Mouse (Mus musculus): ENCODE measurements around the gene Pgpep1l. TPM values are rescaled to one million over a fixed set of nuclear protein-coding genes. Genes with fewer than 3 reads are reported as not detected.

The Pgpep1l gene
- polyA plus RNA-seq, 1 experiment: 0.79 TPM

- no peak overlapping the region for H3K27ac ChIP-seq (ENCODE audit: insufficient read depth, low read length)
- H3K4me1 ChIP-seq (ENCODE audit: control insufficient read depth, insufficient read depth, low read length): no peaks in the 10 kb centered on the region
- no peak for TF ChIP-seq CTCF (IDR thresholded peaks at IDR 0.05; ENCODE audit: extremely low read depth, insufficient read depth, low read length)
- TF ChIP-seq POLR2A (IDR thresholded peaks at IDR 0.05; ENCODE audit: extremely low read depth, insufficient read depth, low read length): no peak
- H3K4me3 ChIP-seq (ENCODE audit: insufficient read depth, low read length): no peak overlapping the region
These were observed 53.6 kb downstream of the Pgpep1l start for GRCm38 (mm10) chr7:68210417-68210816.

GRCm38 (mm10) chr7:68209039-68209438, 55.0 kb downstream of the Pgpep1l start:
- H3K4me3 ChIP-seq (ENCODE audit: insufficient read depth, low read length): no peak overlapping the region
- no peaks in the 10 kb centered on the region for H3K4me1 ChIP-seq (ENCODE audit: control insufficient read depth, insufficient read depth, low read length)
- no peak overlapping the region for H3K27ac ChIP-seq (ENCODE audit: insufficient read depth, low read length)
- TF ChIP-seq CTCF (IDR thresholded peaks at IDR 0.05; ENCODE audit: extremely low read depth, insufficient read depth, low read length): no peak
- no peak for TF ChIP-seq POLR2A (IDR thresholded peaks at IDR 0.05; ENCODE audit: extremely low read depth, insufficient read depth, low read length)

GRCm38 (mm10) chr7:68205776-68206427, 58.1 kb downstream of the Pgpep1l start:
- Histone ChIP-seq H3K27ac (ENCODE audit: insufficient read depth, low read length) (no peak overlapping the region), H3K4me1 (ENCODE audit: control insufficient read depth, insufficient read depth, low read length) (no peaks in the 10 kb centered on the region), H3K4me3 (ENCODE audit: insufficient read depth, low read length) (no peak overlapping the region)
- no peak for TF ChIP-seq POLR2A (IDR thresholded peaks at IDR 0.05; ENCODE audit: extremely low read depth, insufficient read depth, low read length)
- TF ChIP-seq CTCF (IDR thresholded peaks at IDR 0.05; ENCODE audit: extremely low read depth, insufficient read depth, low read length): no peak

- Histone ChIP-seq H3K4me1 (ENCODE audit: control insufficient read depth, insufficient read depth, low read length) (no peaks in the 10 kb centered on the region; the same call in 1 of the 2 replicates), H3K4me3 (ENCODE audit: insufficient read depth, low read length) (no peak overlapping the region), H3K27ac (ENCODE audit: insufficient read depth, low read length) (no peak overlapping the region)
- no peak for TF ChIP-seq CTCF (IDR thresholded peaks at IDR 0.05; ENCODE audit: extremely low read depth, insufficient read depth, low read length)
- no peak for TF ChIP-seq POLR2A (IDR thresholded peaks at IDR 0.05; ENCODE audit: extremely low read depth, insufficient read depth, low read length)
These were observed 64.4 kb downstream of the Pgpep1l start for GRCm38 (mm10) chr7:68199609-68200008.

- H3K4me1 ChIP-seq (ENCODE audit: control insufficient read depth, insufficient read depth, low read length): no peaks in the 10 kb centered on the region; the same call in 1 of the 2 replicates
- TF ChIP-seq CTCF (IDR thresholded peaks at IDR 0.05; ENCODE audit: extremely low read depth, insufficient read depth, low read length) (no peak), POLR2A (IDR thresholded peaks at IDR 0.05; ENCODE audit: extremely low read depth, insufficient read depth, low read length) (no peak)
These were observed 69.9 kb downstream of the Pgpep1l start for GRCm38 (mm10) chr7:68193958-68194695.

GRCm38 (mm10) chr7:68189691-68190456, 74.2 kb downstream of the Pgpep1l start:
- TF ChIP-seq POLR2A (IDR thresholded peaks at IDR 0.05; ENCODE audit: extremely low read depth, insufficient read depth, low read length): no peak
- no peak for TF ChIP-seq CTCF (IDR thresholded peaks at IDR 0.05; ENCODE audit: extremely low read depth, insufficient read depth, low read length)
- Histone ChIP-seq H3K27ac (ENCODE audit: insufficient read depth, low read length) (no peak overlapping the region), H3K4me3 (ENCODE audit: insufficient read depth, low read length) (no peak overlapping the region), H3K4me1 (ENCODE audit: control insufficient read depth, insufficient read depth, low read length) (no peaks in the 10 kb centered on the region)

More at GRCm38 (mm10) chr7:68193958-68194695, 69.9 kb downstream of the Pgpep1l start:
- Histone ChIP-seq H3K4me3 (ENCODE audit: insufficient read depth, low read length) (no peak overlapping the region), H3K27ac (ENCODE audit: insufficient read depth, low read length) (no peak overlapping the region)

GRCm38 (mm10) chr7:68189211-68189610, 74.8 kb downstream of the Pgpep1l start:
- Histone ChIP-seq H3K4me1 (ENCODE audit: control insufficient read depth, insufficient read depth, low read length) (no peaks in the 10 kb centered on the region), H3K27ac (ENCODE audit: insufficient read depth, low read length) (no peak overlapping the region), H3K4me3 (ENCODE audit: insufficient read depth, low read length) (no peak overlapping the region)
- no peak for TF ChIP-seq POLR2A (IDR thresholded peaks at IDR 0.05; ENCODE audit: extremely low read depth, insufficient read depth, low read length)
- TF ChIP-seq CTCF (IDR thresholded peaks at IDR 0.05; ENCODE audit: extremely low read depth, insufficient read depth, low read length): no peak

Other genes with a start within 250 kb of the Pgpep1l start
- gene Fam169b, start 9.6 kb upstream of the Pgpep1l start, polyA plus RNA-seq (2012; rRNA removed): 0.27 and 0.34 TPM in 2 replicates

All from cortical plate, adult 2 months (tissue).